Mouse (Mus musculus) T-cell, adult 2 months (primary cell): Measurements from ENCODE around the gene Alg2.

ENCODE experiments used
- DNase-seq: peaks from one replicate; pipeline ENCODE4 v3.0.0; 2022; ENCODE audit warnings: low spot score

Alg2 gene

DNA sequence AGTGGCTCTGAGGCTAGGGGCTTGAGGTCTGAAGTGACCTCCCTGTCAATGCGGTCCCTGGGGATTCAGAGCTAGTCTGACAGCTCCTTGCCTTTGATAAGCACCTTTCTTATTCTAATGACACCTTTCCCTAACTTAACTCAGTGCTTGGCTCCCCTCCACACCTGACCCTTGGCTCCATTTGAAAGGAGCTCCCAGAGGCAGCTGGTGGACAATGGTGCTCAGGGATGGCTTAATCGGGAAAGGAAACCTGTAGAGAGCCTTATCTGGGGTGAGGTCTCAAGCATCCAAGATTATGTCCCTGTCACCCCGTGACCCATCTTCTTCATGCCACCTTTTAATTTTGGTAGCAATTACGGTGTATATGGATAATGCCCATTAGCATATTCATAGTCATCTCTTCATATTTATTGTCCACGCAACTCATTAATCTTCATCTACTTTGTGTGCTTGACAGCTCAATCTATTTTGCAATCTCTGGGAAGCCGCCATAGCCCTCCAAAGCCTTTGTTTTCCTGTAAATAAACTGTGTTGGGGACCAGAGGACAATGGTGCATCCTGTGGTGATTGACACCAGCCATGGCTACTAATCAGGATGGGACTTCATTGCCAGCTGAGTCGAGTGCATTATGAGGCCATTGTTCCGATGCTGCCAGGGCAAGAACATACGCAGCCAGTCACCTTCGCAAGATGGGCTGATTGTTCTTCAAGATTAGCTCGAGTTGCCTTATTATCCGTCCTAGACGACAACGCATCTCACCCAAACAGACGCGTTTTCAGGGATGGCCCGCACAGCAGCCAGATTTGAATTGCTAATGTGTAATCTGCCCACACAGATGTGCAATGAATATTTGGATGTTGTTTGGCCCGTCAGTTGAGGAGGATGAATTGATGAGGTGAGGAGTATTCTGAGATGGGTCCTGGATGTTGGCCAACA lies 24.3 kb downstream of the Alg2 start:
- DNase-seq: no peak

DNA sequence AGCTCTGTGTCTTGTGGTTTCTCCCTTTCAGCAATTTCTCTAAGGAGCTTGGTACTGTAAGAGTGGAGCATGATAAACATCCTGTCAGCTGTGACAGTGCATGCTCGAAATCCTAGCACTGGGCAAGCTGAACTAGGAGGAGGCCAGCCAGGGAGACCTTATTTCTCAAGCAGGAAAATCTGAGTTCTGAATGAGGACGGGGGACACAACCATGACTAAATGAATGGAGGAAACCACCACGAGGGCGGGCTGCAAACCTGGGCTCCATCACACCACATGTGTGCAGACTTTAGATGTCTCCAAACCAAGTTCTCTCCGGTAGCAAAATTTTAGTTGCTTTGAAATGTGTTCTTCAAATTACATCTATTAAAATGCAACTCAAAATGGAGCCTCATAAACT lies 25.0 kb downstream of the Alg2 start:
- DNase-seq: no peak

DNA sequence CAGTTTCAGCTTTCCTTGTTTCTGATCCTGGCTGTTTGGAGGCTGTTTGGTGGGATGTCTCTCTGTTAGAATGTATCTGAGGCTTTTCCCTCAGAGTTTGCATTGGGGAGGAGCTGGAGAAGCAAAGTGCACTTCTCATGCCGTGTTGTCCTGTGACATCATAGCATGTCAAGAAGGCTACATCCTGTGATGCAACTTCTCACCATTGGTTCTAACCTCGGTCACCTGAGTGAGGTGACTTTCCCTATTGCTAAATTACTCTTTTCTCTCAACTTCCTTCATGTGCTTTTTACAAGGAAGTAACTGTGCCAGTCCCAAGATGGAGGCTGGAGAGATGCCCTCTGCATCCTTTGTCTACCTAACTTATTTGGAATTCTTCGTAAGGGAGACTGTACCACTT lies 25.6 kb downstream of the Alg2 start:
- DNase-seq: no peak

DNA sequence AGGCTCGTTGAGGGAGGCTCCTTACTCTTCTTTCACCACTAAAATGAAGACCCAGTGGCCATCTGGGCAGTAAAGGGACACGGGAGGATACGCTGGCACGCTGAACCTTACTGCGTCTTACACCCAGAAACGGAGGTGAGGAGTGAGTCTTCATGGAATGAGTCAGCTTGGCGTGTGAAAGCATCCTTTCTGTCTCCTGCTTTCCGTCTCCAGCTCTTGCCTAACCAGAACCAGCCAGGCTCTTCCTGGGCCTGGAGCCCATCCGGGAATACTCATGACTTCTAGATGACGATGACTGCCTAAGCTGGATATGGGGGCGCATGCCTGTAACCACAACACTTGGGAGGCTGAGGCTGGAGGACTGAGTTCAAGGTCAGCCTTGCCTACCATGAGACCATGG lies 33.2 kb downstream of the Alg2 start:
- no peak for DNase-seq

DNA sequence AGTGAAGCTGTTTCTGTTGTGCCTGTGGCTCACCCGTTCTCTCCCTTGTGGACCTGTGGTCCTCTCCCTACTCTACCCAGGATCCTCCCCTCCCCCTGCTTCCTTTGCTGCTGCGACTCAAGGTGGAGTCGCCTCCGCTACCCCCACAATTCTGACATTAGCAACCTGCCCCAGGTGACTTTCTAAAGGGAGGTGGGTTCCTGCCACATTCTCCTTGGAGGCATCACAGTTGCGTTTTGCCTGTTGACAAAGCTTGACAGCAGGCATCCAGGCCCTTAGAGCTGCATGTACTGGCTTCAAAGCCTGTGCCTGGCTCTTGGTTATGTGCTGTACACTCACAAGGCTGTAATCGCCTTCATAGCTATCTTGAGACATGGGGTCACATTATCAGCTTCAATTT lies 35.2 kb downstream of the Alg2 start:
- DNase-seq: no peak

DNA sequence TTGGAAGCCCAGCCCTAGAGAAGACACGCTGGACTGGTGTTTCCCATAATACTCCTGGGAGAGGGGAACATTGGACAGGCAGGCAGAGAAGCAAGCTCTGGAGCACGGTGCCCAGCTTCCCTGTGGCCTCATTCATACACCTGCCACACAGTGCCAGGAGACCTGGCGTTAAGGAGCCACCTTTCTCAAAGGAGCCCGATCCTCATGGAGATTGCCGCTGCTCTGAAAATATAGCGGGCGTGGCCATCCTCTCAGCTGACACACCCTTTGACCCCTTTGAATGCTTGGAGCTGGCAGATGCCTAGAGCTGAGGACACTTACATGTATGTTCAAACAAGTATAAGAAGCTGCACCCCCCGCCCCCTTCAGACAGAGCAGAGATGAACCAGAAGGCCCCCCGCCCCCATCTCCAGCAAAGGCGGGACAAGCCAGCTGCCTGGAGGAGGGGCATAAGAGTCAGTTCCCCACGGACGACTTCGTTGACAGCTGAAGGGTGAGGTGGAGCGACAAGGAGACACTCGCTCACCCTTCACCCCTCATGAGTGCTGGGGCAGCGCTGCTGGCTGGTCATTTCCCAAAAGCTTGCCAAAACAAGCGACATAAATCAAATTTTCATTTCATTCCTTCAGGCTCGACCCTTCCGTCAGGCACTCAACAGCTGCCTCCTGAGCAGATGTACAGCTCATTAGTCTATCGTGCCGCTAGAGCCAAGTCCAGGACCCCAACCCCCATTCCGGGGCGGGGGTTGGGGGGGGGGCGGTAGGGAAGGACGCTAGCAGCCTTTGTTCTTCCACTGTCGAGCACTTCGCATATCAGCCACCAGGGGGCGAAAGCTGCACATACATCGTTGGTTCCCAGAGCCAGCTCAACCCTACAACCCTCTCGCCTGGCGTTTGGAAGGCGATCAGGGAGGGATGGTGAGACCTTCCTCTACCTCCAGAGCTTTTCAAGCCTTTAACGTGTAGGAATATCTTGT lies 36.5 kb downstream of the Alg2 start:
- peak; percentile 62 for DNase-seq

DNA sequence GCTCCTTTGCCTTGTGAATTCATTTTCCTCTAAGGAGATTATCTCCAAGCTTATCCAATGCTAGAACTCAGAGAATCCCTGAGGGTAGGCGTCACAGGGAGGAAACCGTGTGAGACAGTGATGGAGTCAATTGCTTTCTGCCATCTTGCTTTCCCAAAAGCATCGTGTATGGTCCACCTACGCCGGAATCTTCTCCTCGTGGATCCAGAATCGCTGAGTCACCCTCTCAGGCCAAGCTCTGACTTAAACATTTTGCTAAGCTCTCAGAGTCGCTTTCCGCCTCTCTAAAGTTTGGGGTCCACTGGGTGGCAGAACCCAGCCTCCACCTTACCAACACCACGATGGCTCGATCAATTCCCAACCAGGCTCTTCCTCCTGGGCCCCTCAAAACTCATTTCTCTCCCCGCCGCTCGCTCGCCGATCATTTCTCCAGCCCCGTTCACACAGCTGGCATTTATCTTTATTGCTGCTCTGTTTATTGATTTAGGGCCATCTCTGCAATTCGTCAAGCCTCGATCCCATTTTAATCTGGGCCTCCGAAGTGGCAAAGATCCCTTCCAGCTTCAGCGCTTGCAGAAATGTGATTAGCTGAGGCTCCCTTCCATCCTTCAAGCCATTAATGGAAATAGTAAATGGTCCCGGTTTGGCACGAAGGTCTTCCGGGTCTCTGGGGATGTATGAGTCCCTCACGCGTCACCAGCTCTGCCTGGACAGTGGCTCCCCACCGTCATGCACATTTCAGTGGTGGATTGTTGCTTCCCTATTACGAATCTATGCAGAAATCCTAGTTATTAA lies 38.4 kb downstream of the Alg2 start:
- no peak for DNase-seq

DNA sequence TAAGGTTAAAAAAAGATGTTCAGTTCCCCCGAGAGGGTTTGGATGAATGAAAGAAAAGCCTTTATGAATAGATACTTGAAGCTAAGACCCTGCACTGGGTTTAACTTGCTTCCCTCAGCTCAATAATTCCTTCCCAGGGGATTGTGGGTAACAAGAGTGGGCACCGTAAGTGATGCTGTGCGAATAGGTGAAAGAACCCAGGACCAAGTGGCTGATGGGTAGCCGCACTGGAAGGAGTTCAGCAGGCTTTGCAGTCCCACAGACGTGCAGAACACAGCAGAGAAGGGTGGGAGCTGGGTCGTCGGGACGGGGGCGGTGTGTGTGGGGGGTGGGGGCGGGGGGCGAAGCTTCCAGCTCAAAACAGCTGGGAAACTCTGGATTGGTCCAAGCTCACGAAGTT lies 39.0 kb downstream of the Alg2 start:
- no peak for DNase-seq

DNA sequence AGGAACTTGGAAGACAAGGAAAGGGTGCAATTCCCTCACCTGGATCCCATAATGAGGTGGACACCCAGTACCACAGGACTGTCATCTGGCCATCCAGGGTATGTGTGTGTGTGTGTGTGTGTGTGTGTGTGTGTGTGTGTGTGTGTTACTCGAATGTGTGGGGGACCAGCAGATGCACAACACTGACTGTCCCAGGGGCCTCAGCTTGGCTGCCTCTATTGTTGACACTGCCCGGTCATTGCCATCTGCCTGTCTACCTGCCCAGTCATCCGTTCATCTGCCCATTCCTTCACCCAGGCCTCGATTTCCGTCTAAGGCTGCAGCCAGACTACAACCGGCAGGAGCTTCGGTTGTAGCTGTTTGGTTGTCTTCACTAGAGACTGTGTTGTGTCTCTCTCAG lies 41.4 kb downstream of the Alg2 start:
- DNase-seq: no peak

DNA sequence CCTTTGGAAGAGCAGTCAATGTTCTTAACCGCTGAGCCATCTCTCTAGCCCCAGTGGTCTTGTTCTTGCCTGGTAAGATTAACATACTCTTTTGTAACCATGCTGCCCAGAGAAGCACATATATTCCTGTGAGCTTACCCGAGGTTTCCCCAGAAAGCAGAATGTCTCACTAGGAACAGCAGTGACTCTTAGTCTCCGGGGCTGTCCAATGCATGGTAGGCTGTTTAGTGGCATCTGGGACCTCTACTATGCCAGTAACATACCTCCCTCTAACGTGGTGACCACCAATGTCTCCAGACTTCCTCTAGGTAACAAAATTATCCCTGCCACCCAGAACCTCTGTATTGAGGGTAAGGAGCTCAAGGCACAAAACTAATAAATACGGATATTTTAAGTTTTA lies 43.1 kb downstream of the Alg2 start:
- DNase-seq: no peak

DNA sequence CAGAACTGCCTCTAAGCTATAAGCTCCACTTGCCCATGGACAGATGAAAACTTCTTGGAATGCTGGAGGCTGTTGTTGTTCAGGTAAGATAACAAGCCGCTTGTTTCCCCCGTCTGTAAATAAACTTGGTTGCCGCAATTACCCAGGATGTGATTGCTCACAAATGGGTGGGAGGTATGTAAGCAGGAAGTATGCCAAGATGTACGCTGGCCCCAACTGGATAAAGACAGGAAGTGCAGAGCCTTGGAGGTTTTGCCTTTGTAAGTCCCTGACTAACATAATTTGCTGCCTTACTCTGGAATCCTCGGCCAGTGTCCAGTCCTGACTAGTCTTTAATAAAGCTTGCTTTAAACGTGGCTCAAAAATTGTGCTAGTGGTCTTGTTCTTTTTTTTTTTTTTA lies 43.6 kb downstream of the Alg2 start:
- DNase-seq: no peak

DNA sequence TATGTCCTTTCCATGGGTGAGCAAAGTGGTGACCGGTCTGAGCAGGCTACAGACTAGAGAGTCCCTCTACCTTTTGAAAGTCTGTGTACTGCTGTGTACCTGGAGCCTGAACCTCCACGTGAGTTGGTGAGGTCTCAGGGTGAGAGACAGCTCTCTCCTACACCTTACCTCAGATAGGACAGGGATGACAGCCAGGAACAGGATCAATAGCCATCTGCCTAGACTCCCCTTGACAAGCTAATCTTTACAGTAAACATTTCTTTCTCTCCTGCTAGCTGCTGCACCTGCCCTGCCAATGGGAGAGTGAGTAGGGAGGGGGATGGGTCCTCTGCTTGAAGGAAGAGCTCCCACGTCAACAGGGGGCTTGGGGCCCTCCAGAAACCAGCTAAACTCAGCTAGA lies 46.5 kb downstream of the Alg2 start:
- no peak for DNase-seq

DNA sequence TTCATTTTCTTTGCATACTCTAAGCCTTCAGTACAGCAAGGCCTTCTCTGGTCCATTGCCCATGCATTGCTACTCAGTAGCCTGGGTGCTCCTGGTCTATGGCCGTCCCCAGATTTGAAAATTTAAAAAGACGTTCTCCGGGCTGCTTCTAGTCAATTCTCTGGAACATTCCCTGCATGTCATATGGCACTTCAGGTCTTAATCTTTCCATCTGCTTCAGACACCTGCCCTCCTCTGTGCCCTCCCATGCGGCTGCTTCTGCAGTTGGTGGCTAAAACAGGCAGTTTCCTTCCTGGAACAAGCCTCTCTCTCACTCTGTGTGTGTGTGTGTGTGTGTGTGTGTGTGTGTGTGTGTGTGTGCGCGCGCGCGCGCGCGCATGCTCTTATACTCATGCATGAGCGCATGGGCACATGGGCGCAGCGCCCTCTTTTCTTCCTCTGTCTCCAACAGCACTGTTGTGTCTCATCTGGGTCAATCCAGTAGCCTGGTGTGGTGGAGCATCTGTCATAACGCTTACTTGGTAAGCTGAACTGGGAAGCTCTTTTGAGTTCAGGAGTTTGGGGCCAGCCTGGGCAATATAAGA lies 48.8 kb downstream of the Alg2 start:
- DNase-seq: no peak

DNA sequence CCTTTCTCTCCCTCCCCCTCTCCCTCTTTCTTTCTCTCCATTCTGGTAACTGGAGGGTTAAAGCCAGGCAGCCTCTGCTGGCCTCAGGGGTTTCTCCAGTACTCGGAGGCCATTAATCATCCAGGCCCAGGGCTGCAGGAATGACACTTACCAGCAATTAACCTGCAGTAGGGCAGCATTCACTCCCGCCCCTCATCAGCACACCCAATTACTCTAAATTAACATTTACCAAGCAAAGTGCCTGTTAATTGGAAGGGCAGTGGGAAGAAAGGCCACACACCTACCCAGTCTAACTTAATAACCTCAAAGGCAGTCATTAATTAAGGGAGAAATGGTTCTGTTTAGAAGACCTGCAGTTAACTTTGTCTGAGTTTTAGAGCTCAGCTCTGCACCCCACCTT lies 49.8 kb downstream of the Alg2 start:
- DNase-seq: no peak

DNA sequence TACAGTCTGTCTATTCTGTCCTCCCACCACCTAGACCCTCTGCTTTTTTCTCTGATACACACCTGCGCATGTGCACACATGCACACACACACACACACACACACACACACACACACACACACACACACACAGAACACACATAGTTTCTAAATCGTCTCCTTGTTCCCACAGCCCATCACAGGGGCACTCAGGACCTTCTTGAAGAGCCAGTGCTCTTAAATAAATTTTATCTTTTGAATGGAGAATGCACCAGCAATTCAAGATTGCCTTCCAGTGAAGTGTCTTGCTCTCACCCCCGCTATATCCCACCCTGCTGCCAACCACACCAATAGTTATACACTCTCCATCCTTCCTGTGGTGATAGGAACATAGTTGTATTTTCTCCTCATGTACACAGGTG lies 51.2 kb downstream of the Alg2 start:
- DNase-seq: no peak

DNA sequence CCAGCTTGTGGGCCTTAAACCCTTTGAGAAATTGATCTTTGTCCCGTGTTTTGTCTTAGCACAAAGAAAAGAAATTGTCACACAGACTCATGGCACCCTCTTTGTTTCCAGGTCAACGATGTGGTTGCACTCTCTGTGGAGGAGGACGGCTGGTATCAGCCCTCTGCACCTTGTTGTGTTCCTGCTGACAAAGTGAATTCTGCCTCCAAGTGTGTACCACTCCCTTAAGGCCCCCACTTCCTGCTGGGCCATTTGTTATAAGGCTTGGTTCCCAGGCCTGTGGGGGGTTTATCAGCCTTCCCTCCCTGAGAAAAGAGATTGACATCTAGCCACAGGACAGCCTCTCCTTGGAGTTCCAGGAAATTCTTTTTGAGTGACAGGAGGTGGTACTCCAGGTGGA lies 51.9 kb downstream of the Alg2 start:
- no peak for DNase-seq

DNA sequence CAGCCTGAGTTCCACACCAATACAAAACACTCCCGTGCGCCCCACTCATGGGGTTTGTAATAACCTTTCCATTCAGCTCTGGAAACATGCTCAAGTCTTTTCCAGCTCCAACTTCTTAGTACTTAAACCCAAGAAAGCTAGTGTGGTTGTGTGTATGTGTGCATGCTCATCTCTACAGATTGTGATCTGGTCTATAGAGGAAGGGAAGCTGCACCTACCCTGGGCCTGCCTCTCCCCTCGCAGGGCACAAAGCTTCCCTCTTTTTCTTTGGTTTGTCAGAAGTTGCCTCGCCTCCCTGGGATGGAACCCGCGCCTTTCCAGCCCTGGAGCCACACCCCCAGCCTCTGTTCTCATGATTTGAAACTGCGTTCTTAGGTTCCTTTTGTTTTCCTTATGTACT lies 53.9 kb downstream of the Alg2 start:
- no peak for DNase-seq

DNA sequence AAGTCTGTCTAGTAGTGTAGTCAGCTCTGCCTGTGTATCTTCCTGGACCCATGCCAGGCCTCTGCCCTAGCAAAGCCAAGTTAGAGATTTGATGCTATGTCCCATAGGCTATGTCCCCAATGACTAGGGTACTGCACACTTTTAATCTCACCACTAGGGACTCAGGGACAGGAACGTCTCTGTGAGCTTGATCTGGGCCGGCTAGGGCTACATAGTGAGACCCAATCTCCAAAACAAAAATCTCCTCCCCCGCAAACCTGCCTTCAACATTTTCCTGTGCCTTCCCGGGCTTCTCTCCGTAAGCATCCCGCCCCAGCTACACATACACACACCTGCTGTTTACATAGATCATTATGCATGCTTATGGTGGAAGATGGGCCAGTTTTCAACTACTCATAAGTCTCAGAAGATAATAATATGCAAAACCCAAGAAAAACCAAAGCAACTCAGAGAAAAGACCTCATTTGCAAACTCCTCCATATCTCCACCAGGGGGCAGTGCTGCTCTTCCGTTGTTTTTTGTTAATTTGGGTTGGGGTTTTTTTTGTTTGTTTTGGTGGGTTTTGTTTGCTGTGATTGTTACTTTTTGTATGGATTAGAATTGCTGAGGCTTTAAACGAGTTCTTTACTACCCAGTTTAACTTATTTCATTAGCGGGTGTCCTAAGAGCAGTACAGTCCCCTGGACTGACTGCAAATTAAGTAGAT lies 54.7 kb downstream of the Alg2 start:
- DNase-seq: no peak

DNA sequence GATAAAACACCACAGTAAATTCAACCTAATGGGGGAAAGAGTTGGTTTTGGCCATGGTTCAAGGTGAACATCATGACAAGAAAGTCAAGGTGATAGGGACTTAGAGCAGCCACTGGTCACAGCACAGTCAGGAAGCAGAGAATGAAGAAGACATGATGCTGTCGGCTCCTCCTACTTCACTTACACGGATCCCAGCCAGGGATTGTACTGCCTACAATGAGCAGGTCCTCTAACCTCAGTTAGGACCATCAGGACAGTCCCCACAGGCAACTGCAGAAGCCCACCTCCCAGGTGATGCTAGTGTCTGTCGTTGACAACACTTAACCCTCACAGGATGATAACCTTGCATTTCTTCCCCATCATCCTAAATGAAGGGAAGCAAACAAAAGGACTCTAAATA lies 56.3 kb downstream of the Alg2 start:
- DNase-seq: no peak
